Mouse (Mus musculus): Measurements from ENCODE around the gene Rgsl1.

GRCm38 (mm10) chr1:153814278-153814677, 29.7 kb downstream of the Rgsl1 start:
- TF ChIP-seq TAL1 (IDR thresholded peaks at IDR 0.05; ENCODE audit: low read length) = no peak
- TF ChIP-seq GATA1 (IDR thresholded peaks at IDR 0.05; ENCODE audit: low read length) = no peak
